Mouse (Mus musculus) gastrocnemius, postnatal 36 days (tissue): ENCODE data around the gene Ikzf5. TPM values are rescaled to one million over a fixed set of nuclear protein-coding genes. Genes with fewer than 3 reads are reported as not detected.

Experiments
- DNase-seq, 2 experiments: peaks; one replicate each; pipeline ENCODE4 v3.0.0; 2022
- intact Hi-C: fragments of 180-260 bp; cut with DNase I; formaldehyde crosslinking; loops from one replicate; pipeline ENCODE4 v1.15.1; 2025
- total RNA-seq, 2 experiments: library from RNA; stranded (reverse); gene quantifications; 2 replicates each; pipeline ENCODE4 v1.2.3; 2021

The Ikzf5 gene
- total RNA-seq, 2 experiments from 2014 or later: 21.6 to 25.6 TPM

DNA sequence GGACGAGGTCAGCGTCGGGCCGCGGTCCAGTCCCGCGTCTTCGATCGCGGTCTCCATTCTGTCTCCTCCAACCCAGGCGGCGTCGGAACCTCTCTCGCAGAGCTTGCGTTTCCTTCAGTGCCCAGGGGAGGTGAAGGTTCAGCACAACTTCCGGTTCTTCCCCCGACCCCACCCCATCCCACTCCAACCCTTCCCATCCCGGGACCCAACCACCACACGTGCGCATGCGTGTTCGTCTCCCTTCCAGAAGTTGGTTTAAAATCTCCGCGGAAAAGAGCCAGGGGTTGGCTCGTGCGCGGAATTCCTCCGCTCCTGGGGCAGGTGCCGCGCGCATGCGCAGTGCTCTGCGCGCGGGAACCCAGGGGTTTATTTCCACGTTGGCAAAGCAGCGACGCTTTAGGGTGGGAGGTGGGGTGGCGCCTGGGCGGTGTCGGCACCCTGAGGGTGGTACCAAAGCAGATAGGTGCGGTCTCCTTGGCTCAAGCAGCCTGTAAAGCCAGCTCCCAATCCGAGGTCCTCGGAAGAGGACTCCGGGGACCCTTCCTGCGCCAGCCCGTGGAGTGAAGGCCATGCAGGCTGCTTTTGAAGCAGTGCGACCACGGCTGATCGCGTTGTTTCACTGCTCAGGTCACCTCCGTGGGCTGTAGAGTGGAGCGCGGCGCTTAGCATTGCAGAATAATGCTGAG is 47.6 kb downstream of the Ikzf5 start, which contains the start of gene 2310057M21Rik:
Gene 2310057M21Rik, minus strand, starts transcription at position 145 of the 686 bp plus-strand sequence.
- peak; percentile 85 to 95 for DNase-seq
- intact Hi-C loops: no loop called here

DNA sequence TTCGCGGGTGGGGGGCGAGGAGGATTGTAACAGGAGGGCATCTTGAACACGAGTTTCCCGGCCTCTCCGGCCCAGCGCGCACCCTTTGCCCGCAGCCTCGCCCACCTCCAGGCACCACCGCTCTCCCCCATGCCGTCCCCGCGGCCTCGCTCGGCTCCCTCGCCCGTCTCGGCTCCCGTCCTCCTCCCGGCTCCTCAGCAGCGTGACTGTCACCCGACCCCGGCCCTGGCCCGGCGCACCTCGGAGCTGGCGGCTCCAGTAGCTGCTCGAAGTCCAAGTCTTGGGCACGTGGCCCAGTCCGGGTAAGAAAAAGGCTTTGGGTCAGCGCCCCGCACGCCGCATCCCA is 48.1 kb downstream of the Ikzf5 start:
- no peak for DNase-seq
- intact Hi-C loops: no loop called here

DNA sequence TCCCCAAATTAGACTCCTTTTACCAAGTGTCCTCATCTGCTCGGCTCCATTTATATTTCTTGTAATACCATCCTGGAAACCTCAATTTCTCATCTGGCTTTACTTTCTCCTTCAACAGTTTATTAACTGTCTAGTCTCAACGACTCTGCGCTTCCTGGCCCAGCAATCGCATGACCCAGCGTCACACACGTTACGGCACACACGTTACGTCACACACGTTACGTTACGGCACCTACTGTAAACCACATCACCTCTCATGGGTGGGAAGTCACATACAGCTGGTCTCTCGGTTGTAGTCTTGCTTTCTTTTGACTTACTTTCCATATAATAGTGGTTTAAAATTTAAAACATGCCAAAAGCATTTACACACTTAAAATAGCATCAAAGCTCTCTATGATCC is 54.2 kb downstream of the Ikzf5 start:
- no peak for DNase-seq
- intact Hi-C loops: no loop called here

DNA sequence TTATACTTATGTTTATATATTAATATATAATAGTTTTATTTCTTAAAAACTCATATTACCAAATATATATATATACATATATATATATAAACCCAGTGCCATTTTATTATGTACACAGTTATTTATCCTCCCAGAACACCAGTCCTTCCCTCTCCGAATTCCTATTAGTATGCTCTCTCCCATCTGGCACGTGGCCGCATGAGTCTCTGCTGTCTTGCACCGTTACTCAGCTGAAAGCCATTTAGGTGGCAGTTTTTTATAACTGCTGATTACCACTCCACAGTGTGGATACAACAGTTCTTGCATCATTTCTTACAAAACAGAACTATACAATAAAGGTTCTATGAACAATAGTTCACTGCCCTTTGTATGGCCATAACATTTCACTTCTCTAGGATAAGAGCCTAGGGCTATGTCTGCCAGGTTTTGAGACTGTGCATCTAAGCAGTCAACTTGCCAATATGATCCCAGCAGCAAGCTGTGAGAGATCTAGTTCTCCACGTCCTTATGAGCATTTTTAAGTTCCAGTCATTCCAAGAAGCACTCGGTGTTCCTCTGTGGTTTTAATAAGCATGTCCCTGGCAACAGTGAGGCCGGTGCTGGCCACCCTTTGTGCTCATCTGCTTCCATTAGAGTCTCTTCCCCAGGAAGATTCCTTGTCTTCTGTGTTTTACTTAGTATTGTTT is 64.3 kb downstream of the Ikzf5 start:
- no peak for DNase-seq
- intact Hi-C loops: no loop called here

Other genes with a start within 250 kb of the Ikzf5 start
- not detected for gene 5430419D17Rik, start 236.1 kb downstream of the Ikzf5 start, total RNA-seq
- under 1 TPM; 0.26 to 0.44 TPM for gene Cuzd1, start 88.2 kb downstream of the Ikzf5 start, total RNA-seq
- not detected for gene Fam24b, start 81.0 kb downstream of the Ikzf5 start, total RNA-seq
- not detected for gene Fam24a, start 76.7 kb downstream of the Ikzf5 start, total RNA-seq
- 10 to 100 TPM; 16.6 to 19.7 TPM for gene 2310057M21Rik, start 47.8 kb downstream of the Ikzf5 start, total RNA-seq
- 10 to 100 TPM; 38.3 to 39.5 TPM for gene Pstk, start 39.4 kb downstream of the Ikzf5 start, total RNA-seq
- 100 to 1,000 TPM; 113 to 145 TPM for gene Acadsb, start 80 bp upstream of the Ikzf5 start, total RNA-seq
- gene Hmx3, start 132.3 kb upstream of the Ikzf5 start, total RNA-seq: not detected
- gene Hmx2, start 138.3 kb upstream of the Ikzf5 start, total RNA-seq: not detected
- gene Bub3, start 149.7 kb upstream of the Ikzf5 start, total RNA-seq: 10 to 100 TPM; 26.9 to 30.5 TPM